Mouse (Mus musculus): Measurements from ENCODE around the gene Evpl. TPM values are rescaled to one million over a fixed set of nuclear protein-coding genes. Genes with fewer than 3 reads are reported as not detected.

The Evpl gene
- polyA plus RNA-seq, 1 experiment from 2014 or later, result 0.10 TPM

- peaks cover 36% of the 10 kb centered on the region for H3K36me3 ChIP-seq
- H3K27ac ChIP-seq, result peak overlapping the region; percentile 76
- H3K4me2 ChIP-seq, result peak overlapping the region; percentile 82
- no peaks in the 10 kb centered on the region for H3K9me3 ChIP-seq (replicated peaks)
- under 1% methylated on average over 39 of the region's 39 CpGs for WGBS (ENCODE audit: insufficient replicate concordance)
- H3K27me3 ChIP-seq, result peaks cover 3% of the 10 kb centered on the region; the same call in 1 of the 2 replicates
- H3K4me1 ChIP-seq (replicated peaks), result peaks cover 46% of the 10 kb centered on the region
- H3K9ac ChIP-seq, result peak overlapping the region; percentile 93
- DNase-seq (no peak), ATAC-seq (ENCODE audit: low read depth) (peak; percentile 67)
- peak overlapping the region; percentile 93 for H3K4me3 ChIP-seq (replicated peaks)
These were observed 35.7 kb upstream of the Evpl start for GRCm38 (mm10) chr11:116273469-116274044.

GRCm38 (mm10) chr11:116272589-116273468, 35.0 kb upstream of the Evpl start:
- Histone ChIP-seq H3K9me3 (replicated peaks) (no peaks in the 10 kb centered on the region), H3K27me3 (peaks cover 3% of the 10 kb centered on the region; the same call in 1 of the 2 replicates), H3K9ac (peak overlapping the region; percentile 93), H3K4me2 (peak overlapping the region; percentile 82), H3K4me1 (replicated peaks) (peaks cover 46% of the 10 kb centered on the region), H3K4me3 (replicated peaks) (peak overlapping the region; percentile 93), H3K27ac (peak overlapping the region; percentile 76), H3K36me3 (peaks cover 44% of the 10 kb centered on the region)
- no peak for ATAC-seq (ENCODE audit: low read depth)
- no peak for DNase-seq
- WGBS (ENCODE audit: insufficient replicate concordance), result 11% methylated on average over 12 of the region's 12 CpGs

DNA sequence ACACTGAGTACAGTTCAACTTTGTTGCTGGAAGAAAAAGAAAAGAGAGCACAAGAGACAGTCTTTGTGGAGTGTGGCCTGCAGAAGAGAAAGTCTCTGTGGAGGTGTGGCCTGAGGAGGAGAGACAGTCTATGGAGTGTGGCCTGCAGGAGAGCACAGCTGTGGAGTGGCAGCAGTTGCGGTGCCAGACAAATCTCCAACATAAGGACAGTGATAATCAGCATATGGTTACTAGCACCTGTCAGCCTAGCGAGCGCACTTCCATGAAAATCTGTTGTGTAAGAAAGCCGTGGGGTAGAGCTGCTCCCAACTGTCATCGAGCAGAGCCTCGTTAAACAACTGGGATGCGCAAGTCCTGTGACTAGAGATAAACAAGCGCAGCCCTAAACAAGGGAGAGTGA, 31.7 kb upstream of the Evpl start:
- Histone ChIP-seq H3K9me3 (replicated peaks) (no peaks in the 10 kb centered on the region), H3K36me3 (peaks cover 75% of the 10 kb centered on the region)
- ATAC-seq (ENCODE audit: low read depth), result no peak

DNA sequence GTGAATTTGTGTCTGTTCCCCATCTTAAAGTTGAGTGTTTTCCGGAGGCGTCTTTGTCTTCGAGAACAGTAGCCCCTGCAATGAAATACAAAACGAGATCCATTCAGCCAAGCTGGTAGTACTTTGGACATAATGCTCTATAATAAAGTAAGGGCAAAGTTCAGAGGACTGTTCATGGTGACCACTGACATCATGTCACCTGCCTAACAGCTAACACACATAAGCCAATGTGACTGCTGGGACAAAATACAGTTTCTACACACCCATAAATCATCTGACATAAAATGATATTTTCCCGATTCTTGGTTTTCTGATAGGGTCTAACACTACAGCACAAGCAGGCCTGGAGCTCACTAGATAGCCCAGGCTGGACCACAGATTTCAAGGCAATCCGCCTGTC, 30.4 kb upstream of the Evpl start:
- no peak overlapping the region for H3K4me2 ChIP-seq
- WGBS (ENCODE audit: insufficient replicate concordance), result 88% methylated on average over 6 of the region's 6 CpGs
- ATAC-seq (ENCODE audit: low read depth), result no peak
- no peaks in the 10 kb centered on the region for H3K27me3 ChIP-seq
- no peak for DNase-seq
- H3K9me3 ChIP-seq (replicated peaks), result no peaks in the 10 kb centered on the region
- H3K4me3 ChIP-seq (replicated peaks), result no peak overlapping the region
- H3K9ac ChIP-seq, result no peak overlapping the region
- peaks cover 87% of the 10 kb centered on the region for H3K36me3 ChIP-seq
- peaks cover 56% of the 10 kb centered on the region for H3K4me1 ChIP-seq (replicated peaks)
- H3K27ac ChIP-seq, result no peak overlapping the region

More for the DNA sequence above, 31.7 kb upstream of the Evpl start:
- no peak overlapping the region for H3K9ac ChIP-seq
- H3K27me3 ChIP-seq, result no peaks in the 10 kb centered on the region
- DNase-seq, result no peak
- no peak overlapping the region for H3K4me2 ChIP-seq
- H3K27ac ChIP-seq, result no peak overlapping the region; the same call in 1 of the 2 replicates
- H3K4me3 ChIP-seq (replicated peaks), result no peak overlapping the region
- H3K4me1 ChIP-seq (replicated peaks), result peaks cover 59% of the 10 kb centered on the region
- WGBS (ENCODE audit: insufficient replicate concordance), result 80% methylated on average over 8 of the region's 8 CpGs

GRCm38 (mm10) chr11:116267637-116268036, 29.8 kb upstream of the Evpl start:
- Histone ChIP-seq H3K4me3 (replicated peaks) (no peak overlapping the region), H3K9ac (no peak overlapping the region), H3K27ac (no peak overlapping the region), H3K27me3 (no peaks in the 10 kb centered on the region), H3K36me3 (peaks cover 94% of the 10 kb centered on the region), H3K4me1 (replicated peaks) (peaks cover 51% of the 10 kb centered on the region), H3K4me2 (no peak overlapping the region), H3K9me3 (replicated peaks) (no peaks in the 10 kb centered on the region)
- no peak for ATAC-seq (ENCODE audit: low read depth)
- 81% methylated on average over 8 of the region's 8 CpGs for WGBS (ENCODE audit: insufficient replicate concordance)
- no peak for DNase-seq

GRCm38 (mm10) chr11:116265850-116266249, 28.0 kb upstream of the Evpl start:
- peaks cover 98% of the 10 kb centered on the region for H3K36me3 ChIP-seq

GRCm38 (mm10) chr11:116265352-116265751, 27.5 kb upstream of the Evpl start:
- H3K9me3 ChIP-seq (replicated peaks), result no peaks in the 10 kb centered on the region
- 78% methylated on average over 11 of the region's 11 CpGs for WGBS (ENCODE audit: insufficient replicate concordance)
- DNase-seq (peak; percentile 23), ATAC-seq (ENCODE audit: low read depth) (peak; percentile 92)
- H3K9ac ChIP-seq, result no peak overlapping the region
- no peak overlapping the region for H3K4me3 ChIP-seq (replicated peaks)
- H3K27ac ChIP-seq, result 0 out of 2 replicates have a peak overlapping the region, but pooled peaks have one; percentile 58
- no peaks in the 10 kb centered on the region for H3K27me3 ChIP-seq
- H3K36me3 ChIP-seq, result peaks cover 98% of the 10 kb centered on the region
- no peak overlapping the region for H3K4me2 ChIP-seq
- H3K4me1 ChIP-seq (replicated peaks), result peaks cover 31% of the 10 kb centered on the region

More at GRCm38 (mm10) chr11:116265850-116266249, 28.0 kb upstream of the Evpl start:
- 70% methylated on average over 4 of the region's 4 CpGs for WGBS (ENCODE audit: insufficient replicate concordance)
- no peak overlapping the region for H3K4me2 ChIP-seq
- no peak for ATAC-seq (ENCODE audit: low read depth)
- H3K4me3 ChIP-seq (replicated peaks), result no peak overlapping the region
- peaks cover 33% of the 10 kb centered on the region for H3K4me1 ChIP-seq (replicated peaks)
- H3K9me3 ChIP-seq (replicated peaks), result no peaks in the 10 kb centered on the region
- H3K27me3 ChIP-seq, result no peaks in the 10 kb centered on the region
- H3K27ac ChIP-seq, result peak overlapping the region; percentile 58; the same call in 1 of the 2 replicates
- no peak overlapping the region for H3K9ac ChIP-seq
- no peak for DNase-seq

- H3K36me3 ChIP-seq, result peaks cover 97% of the 10 kb centered on the region
- no peak overlapping the region for H3K27ac ChIP-seq
- no peaks in the 10 kb centered on the region for H3K27me3 ChIP-seq
- no peak overlapping the region for H3K4me3 ChIP-seq (replicated peaks)
- no peak overlapping the region for H3K4me2 ChIP-seq
- peaks cover 27% of the 10 kb centered on the region for H3K4me1 ChIP-seq (replicated peaks)
- ATAC-seq (ENCODE audit: low read depth), result no peak
- no peak overlapping the region for H3K9ac ChIP-seq
- WGBS (ENCODE audit: insufficient replicate concordance), result 79% methylated on average over 7 of the region's 7 CpGs
- no peaks in the 10 kb centered on the region for H3K9me3 ChIP-seq (replicated peaks)
- no peak for DNase-seq
These were observed 22.4 kb upstream of the Evpl start for GRCm38 (mm10) chr11:116260259-116260658.

- peak; percentile 49; the same call in 1 of the 2 replicates for ATAC-seq (ENCODE audit: low read depth)
- peaks cover 98% of the 10 kb centered on the region for H3K36me3 ChIP-seq
These were observed 21.6 kb upstream of the Evpl start for GRCm38 (mm10) chr11:116259461-116259860.

DNA sequence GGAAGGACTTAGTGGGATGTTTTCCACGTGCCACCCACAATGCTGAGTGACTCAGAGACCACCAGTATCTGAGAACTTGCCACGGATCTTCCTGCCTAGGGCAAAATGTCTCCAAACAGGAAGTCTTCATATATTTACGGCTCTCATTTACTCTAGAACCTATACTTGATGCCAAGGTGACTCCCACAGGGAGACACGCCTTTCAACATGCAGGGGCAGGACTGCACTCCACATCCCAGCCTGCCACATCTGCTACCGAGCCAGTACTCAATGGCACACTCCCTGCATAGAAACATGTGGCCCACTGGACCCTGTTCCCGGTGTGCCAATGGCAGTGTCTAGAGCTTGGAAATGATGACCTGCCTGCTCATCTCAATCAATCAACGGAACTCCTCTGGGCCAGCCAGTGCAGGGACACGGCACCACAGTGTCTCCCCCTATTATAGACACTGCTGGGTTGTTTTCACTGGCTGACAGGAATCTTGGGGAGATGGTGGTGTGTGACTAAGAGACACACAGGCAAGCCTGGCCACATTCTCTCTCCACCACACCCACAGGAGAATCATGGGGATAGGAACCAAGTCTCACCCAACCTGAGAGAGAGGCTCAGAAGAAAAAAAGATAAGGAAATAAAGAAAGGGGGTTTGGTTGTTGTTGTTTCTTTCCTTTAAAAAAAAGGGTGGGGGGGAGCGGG, 18.3 kb upstream of the Evpl start:
- WGBS (ENCODE audit: insufficient replicate concordance), result 76% methylated on average over 9 of the region's 9 CpGs

More at GRCm38 (mm10) chr11:116259461-116259860, 21.6 kb upstream of the Evpl start:
- DNase-seq, result no peak
- H3K4me1 ChIP-seq (replicated peaks), result peaks cover 32% of the 10 kb centered on the region
- no peak overlapping the region for H3K27ac ChIP-seq
- WGBS (ENCODE audit: insufficient replicate concordance), result 56% methylated on average over 8 of the region's 8 CpGs
- no peaks in the 10 kb centered on the region for H3K9me3 ChIP-seq (replicated peaks)
- no peak overlapping the region for H3K4me2 ChIP-seq
- no peak overlapping the region for H3K9ac ChIP-seq
- no peak overlapping the region for H3K4me3 ChIP-seq (replicated peaks)
- no peaks in the 10 kb centered on the region for H3K27me3 ChIP-seq

More for the DNA sequence above, 18.3 kb upstream of the Evpl start:
- Histone ChIP-seq H3K4me2 (no peak overlapping the region), H3K4me1 (replicated peaks) (peaks cover 32% of the 10 kb centered on the region), H3K27ac (no peak overlapping the region), H3K36me3 (peaks cover 97% of the 10 kb centered on the region), H3K4me3 (replicated peaks) (no peak overlapping the region), H3K27me3 (no peaks in the 10 kb centered on the region), H3K9me3 (replicated peaks) (no peaks in the 10 kb centered on the region), H3K9ac (no peak overlapping the region)
- DNase-seq (no peak), ATAC-seq (ENCODE audit: low read depth) (no peak)
